Mouse (Mus musculus): ENCODE measurements around the gene Brf1.
A peak's percentile ranks its signal among the peaks of the same experiment; 100 is the strongest.

DNA sequence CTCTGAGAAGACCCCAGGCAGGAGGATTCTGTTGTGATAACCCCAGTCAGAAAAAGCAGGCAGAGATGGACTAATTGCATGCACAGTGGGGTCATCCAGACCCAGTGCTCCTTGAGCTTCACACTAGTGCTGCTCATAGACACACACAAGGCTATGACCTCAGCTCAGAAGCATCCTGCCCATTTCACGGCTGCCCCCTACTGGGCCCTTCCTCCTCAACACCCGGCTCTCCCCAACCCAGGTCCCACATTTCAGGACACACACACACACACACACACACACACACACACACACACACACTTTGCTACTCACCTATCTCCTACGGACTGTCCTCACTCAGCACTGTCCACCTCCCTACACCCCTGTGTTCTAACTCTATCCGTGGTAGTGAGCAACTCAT lies 42.2 kb downstream of the Brf1 start:
- TF ChIP-seq POLR2A (IDR thresholded peaks at IDR 0.05; ENCODE audit: low read depth, low read length) = no peak
- TF ChIP-seq CTCF (conservative IDR thresholded peaks at IDR 0.05; ENCODE audit: insufficient read depth, insufficient read length, low read depth, low read length) = peak; percentile 52; the same call in 1 of the 2 replicates

Measured in kidney, adult 2 months (tissue).